Mouse (Mus musculus) cortical plate, adult 2 months (tissue): Measurements from ENCODE around the gene Dapp1. TPM values are rescaled to one million over a fixed set of nuclear protein-coding genes. Genes with fewer than 3 reads are reported as not detected.
"Not testable (repeated sequence)": the region's sequence is repeated elsewhere in the genome, so short reads cannot be mapped to it uniquely, and the experiment has no call there.

Source experiments
- H3K27ac ChIP-seq: fragments of 200-500 bp; 2 replicates; pipeline ENCODE4 v1.5.1; 2012; ENCODE audit warnings: low read length, control low read depth, inconsistent platforms; ENCODE audit not compliant: insufficient read depth
- H3K4me1 ChIP-seq: fragments of 200-500 bp; 2 replicates; pipeline ENCODE4 v1.6.1; 2011; ENCODE audit warnings: low read length; ENCODE audit not compliant: control insufficient read depth, insufficient read depth
- H3K4me3 ChIP-seq: fragments of 200-500 bp; 2 replicates; pipeline ENCODE4 v1.5.1; 2011; ENCODE audit warnings: mild to moderate bottlenecking, low read length, control low read depth; ENCODE audit not compliant: insufficient read depth
- CTCF ChIP-seq: fragments of 200-500 bp; IDR thresholded peaks from 2 replicates; pipeline ENCODE4 v1.5.1; 2011; ENCODE audit warnings: mild to moderate bottlenecking, control low read depth, low read length; ENCODE audit not compliant: insufficient read depth; ENCODE audit errors: extremely low read depth
- POLR2A ChIP-seq: fragments of 200-500 bp; IDR thresholded peaks from 2 replicates; pipeline ENCODE4 v1.6.1; 2011; ENCODE audit warnings: mild to moderate bottlenecking, low read length, control low read depth; ENCODE audit not compliant: insufficient read depth; ENCODE audit errors: extremely low read depth
- polyA plus RNA-seq: library from polyadenylated mRNA; depleted of rRNA; stranded (reverse); fragments of >200 nt; gene quantifications from 2 replicates; pipeline ENCODE4 v1.2.3, GENCODE M21; 2012

Gene Dapp1
- polyA plus RNA-seq, 1 experiment = 5.5 TPM

DNA sequence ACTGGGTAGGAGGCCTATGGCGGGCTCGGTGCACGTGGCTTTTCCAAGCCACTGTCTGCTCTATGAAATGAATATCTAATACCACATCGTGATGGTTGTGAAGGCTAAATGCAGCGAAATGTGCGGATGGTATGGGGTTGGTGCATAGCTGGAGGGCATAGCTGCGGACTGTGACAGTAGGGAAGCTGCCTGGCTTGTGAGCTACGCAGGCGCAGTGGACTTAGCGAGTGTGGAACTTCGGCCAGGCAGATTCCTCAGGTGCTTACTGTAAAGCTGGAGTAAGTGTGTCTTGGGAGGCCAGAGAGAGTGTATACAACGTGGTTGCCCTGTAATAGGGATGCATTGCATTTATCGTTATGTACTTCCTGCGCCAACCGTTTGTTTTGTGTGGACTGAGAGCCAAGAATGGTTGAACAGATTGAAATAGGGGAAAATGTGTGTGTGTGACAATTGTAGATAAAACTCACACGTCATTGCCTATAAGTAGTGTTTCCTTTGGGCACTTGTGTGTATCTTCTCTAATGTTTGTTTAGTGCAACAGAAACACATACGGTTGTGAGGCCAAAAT, 5.4 kb downstream of the Dapp1 start:
- no peaks in the 10 kb centered on the region for H3K4me1 ChIP-seq
- no peak overlapping the region for H3K27ac ChIP-seq
- H3K4me3 ChIP-seq = no peak overlapping the region
- TF ChIP-seq CTCF (no peak), POLR2A (no peak)

DNA sequence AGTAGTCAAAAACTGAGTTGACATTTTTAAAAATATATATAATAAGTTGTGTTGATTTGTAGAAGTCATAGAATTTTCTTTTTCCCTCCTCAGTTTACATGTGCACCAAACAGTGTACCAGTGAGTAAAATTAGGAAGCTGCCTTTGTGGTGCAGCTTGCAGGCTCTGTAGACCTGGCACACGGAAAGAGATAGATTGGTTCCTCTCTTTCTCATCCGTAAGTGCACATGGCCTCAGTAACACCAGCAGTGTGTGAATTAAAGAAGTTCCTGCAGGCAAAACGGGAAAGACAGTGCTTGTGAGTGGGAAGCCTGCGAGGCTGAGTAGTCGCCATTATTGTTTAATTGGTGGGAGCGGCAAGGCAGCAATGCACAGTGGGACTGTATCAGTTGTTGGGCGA, 5.9 kb downstream of the Dapp1 start:
- H3K27ac ChIP-seq = no peak overlapping the region
- no peaks in the 10 kb centered on the region for H3K4me1 ChIP-seq
- TF ChIP-seq CTCF (no peak), POLR2A (no peak)
- H3K4me3 ChIP-seq = no peak overlapping the region

DNA sequence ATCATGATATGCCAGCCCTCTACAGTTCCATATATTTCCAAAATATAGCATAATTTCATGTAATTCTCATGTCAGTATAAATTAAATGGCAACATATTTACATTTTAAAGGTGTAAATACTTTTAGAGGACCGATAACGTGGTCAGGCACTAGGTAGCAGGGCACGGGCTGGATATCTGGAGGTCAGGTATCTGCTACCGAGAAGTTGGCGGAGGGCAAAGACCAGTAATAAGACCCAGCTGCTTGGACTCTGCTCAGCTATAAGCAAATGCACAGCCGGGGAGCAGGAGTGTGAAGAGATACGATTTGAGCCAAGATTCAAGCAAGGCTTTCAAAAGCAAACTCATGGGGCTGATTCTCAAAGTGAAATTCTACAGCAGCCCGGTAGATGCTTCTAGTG, 7.0 kb downstream of the Dapp1 start:
- H3K27ac ChIP-seq = no peak overlapping the region
- H3K4me3 ChIP-seq = no peak overlapping the region
- TF ChIP-seq POLR2A = no peak
- TF ChIP-seq CTCF = no peak
- H3K4me1 ChIP-seq = no peaks in the 10 kb centered on the region

DNA sequence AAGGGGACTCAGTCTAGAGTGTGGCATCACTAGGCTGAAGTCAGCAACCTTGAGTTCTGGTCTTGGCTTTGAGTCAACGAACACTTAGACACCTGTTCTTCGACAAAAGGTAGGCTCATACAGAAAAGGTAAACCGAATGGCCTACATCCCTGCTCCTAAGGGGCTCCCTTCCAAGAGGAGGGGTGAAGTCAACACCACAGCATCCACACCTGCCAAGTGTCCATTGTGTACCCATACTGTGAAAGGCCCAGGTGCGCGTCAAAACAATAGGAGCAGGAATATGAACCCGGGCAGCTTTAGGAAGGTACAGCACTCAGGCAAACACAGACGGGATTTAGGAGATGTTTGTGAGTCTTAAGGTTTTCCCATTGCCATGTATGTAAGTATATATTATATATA, 8.4 kb downstream of the Dapp1 start:
- TF ChIP-seq CTCF (no peak), POLR2A (no peak)
- H3K4me3 ChIP-seq = no peak overlapping the region
- no peaks in the 10 kb centered on the region for H3K4me1 ChIP-seq
- no peak overlapping the region for H3K27ac ChIP-seq

DNA sequence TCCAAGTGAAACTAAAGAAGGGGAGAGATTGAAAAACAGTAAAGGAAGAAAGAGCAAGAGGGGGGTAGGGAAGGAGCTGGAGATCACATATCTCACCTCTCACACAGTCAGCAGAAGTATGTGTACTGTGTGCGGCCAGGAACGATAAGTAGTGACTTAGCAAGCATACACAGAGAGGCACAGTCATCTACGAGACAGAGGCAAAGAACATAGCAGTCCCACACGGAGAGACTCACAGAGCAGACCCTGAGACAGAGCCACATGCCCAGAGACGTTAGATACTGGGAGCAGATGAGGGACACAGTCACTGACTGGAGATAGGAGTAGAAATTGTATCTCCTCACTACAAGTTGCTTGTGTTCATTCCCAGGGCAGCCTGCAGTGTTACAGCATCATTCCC, 9.1 kb downstream of the Dapp1 start:
- TF ChIP-seq POLR2A = no peak
- no peak for TF ChIP-seq CTCF
- H3K4me3 ChIP-seq = no peak overlapping the region
- H3K4me1 ChIP-seq = no peaks in the 10 kb centered on the region
- H3K27ac ChIP-seq = no peak overlapping the region

DNA sequence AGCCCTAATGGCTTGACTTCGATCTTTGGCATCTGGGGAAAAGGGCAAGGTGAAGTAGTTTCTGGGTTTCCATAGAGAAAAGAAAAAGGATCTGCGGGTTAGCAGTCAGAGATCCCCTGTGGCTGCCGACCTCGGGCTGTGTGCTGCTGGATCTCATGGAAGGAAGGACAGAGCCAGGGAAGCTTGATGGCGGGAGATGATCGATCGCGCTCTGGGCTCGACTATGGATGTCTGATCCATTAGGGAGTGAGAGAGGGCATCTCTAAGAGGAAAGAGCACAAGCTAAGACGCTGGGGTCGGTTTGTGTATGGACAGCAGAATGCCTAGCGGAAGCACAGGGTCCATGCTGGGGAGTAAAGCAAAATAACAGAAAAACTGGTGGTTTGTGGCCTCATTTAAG, 11.4 kb downstream of the Dapp1 start:
- no peak overlapping the region for H3K27ac ChIP-seq
- H3K4me1 ChIP-seq = no peaks in the 10 kb centered on the region
- H3K4me3 ChIP-seq = no peak overlapping the region
- TF ChIP-seq POLR2A (no peak), CTCF (no peak)

DNA sequence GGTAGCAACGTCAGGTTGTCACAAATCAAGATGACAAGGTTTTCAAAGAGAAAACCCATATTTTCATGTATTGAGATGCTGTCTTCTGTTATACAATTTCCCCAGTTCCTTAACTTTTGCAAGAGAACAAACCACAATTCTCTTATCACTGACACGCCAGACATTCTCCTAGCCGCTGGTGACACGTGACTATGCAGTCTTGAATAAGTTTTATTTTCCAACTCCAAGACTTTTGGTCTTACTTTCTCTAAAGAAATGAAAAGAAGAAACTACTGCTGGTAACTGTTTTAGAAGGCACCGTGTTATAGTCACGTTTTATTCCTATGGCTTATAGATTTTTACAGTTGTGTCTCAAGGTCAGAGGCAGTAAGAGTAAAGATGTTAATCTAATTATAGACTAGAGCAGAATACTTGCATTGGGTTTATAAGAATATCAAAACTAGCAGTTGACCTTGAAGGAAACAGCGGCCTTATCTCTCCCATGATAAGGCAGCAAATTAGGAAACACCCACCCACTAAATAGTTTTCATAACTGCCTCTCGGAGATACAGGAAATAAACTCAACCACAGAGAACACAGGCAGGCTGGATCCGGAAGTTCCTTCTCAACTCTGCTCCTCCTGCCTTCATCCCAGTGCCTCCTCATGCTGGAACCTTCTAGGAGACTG, 12.4 kb downstream of the Dapp1 start:
- H3K4me3 ChIP-seq = no peak overlapping the region
- TF ChIP-seq POLR2A = no peak
- no peak for TF ChIP-seq CTCF
- no peaks in the 10 kb centered on the region for H3K4me1 ChIP-seq

DNA sequence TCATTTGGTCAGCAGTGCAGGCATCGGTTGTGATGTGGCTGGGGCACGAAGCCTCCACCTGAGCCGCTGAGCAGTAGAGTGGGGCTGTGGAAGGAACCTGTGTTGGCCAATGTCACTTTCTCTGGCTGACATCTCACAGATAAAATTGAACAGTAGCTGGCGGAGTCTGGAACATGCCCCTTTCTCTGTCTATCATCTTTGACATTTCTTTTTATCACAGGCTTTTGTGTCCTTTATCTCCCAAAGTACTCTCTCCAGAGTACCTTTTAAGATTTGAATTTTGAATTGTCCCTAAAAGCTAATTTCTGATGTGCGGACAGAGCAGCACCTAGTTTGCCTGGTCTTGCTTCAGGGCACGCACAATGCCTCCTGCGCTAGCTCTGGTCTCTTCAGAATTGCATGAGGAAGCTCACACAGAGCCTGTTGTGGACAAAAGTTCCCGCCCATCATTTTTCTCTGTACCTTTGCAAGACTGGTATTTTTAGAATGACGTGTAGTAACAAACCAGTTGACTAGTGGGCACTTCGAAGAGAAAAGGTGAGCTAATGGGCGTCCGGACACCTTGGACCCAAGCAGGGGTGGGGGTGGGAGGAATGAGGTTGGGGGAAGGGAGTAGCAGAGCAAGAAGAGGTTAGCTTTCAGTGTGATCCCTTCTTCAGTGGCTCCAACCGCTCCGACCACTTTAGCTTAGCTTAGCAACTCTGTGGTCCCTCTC, 13.1 kb downstream of the Dapp1 start:
- no peak for TF ChIP-seq CTCF
- no peak for TF ChIP-seq POLR2A
- H3K27ac ChIP-seq = no peak overlapping the region
- no peaks in the 10 kb centered on the region for H3K4me1 ChIP-seq
- H3K4me3 ChIP-seq = no peak overlapping the region

More for the DNA sequence above, 12.4 kb downstream of the Dapp1 start:
- H3K27ac ChIP-seq = no peak overlapping the region

DNA sequence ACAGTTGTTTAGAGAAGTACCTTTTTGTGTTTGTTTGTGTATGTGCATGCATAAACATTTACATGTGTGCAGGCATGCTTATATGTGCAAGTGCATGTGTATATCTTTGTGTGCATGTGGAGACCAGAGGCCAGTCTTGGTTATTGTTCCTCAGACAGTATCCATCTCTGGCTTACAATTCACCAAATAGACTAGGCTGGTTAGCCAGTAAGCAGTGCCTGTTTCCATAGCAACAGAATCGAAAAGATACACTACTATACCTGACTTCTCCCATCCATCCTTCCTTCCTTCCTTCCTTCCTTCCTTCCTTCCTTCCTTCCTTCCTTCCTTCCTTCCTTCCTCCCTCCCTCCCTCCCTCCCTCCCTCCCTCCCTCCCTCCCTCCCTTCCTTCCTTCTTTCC, 17.3 kb downstream of the Dapp1 start:
- H3K27ac ChIP-seq, H3K4me3 ChIP-seq, H3K4me1 ChIP-seq: not testable (repeated sequence)

DNA sequence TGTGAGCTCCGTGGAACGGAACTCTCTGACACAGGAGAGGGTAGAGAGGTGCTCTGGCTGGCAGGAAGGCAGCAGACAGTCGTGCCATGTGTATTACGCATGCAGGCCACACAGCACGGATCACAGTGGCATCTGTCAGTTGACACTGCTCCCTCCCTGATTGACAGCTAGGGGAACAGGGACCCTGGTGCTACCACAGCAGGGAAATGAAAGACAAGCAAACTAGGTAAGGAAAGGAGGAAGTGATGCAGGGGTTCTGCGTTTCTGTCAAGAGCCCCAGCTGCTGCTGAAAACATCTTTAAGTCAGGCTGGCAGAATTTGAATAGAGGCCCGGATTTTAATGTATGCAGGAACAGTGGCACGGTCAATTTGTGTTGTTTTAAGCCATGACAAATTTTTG, 17.8 kb downstream of the Dapp1 start:
- TF ChIP-seq CTCF (no peak), POLR2A (no peak)
- H3K4me1 ChIP-seq = no peaks in the 10 kb centered on the region; the same call in 1 of the 2 replicates
- no peak overlapping the region for H3K4me3 ChIP-seq
- no peak overlapping the region for H3K27ac ChIP-seq
